Mouse (Mus musculus) neutrophil, adult 59 days (primary cell): ENCODE measurements around the gene Slfn5. TPM values are rescaled to one million over a fixed set of nuclear protein-coding genes. Genes with fewer than 3 reads are reported as not detected.

Experiments used
- total RNA-seq, 2 experiments: library from RNA; stranded (reverse); gene quantifications; 1 replicate in 1 of 2; 2 replicates in 1 of 2; pipeline ENCODE4 v1.2.4; 2023

The Slfn5 gene
- 10 to 100 TPM; 27.1 to 27.9 TPM for total RNA-seq

DNA sequence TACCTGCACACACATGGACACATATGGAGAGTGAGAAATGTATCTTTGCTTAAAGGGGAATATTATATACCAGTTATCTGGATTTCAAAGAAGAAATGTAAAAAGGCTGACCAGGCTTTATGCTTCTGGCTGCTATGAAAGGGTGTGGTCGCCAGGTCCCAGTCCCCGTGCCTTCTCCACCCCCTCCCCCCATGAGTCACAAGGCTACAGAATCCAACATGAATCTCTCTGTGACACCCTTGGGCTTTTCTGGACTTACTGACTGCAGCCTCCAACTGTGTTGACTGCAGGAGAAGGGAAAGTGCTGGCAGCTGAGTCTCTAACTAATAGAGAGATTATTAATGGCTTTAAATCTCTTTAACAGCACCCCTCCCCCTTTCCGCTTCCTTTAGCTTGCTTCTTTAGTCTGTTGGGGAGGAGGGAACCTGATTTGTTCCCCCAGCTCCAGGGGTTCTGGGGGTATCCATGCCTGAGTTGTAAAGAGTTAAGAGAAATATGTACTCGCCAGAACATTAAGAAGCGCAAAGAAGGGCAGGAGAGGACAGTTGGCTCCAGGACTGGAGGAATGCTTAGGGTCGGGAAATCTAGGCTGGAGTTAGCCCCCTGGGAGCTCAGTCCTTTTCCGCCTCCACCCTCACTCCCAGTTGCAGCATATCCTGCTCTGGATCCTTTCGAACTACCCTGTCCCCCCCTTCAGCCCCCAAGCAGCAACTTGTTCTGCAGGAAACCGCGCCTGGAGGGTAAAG lies at the start of gene Slfn5:
Slfn5 (plus strand) TSS at position 614 of the 746 bp plus-strand sequence.

DNA sequence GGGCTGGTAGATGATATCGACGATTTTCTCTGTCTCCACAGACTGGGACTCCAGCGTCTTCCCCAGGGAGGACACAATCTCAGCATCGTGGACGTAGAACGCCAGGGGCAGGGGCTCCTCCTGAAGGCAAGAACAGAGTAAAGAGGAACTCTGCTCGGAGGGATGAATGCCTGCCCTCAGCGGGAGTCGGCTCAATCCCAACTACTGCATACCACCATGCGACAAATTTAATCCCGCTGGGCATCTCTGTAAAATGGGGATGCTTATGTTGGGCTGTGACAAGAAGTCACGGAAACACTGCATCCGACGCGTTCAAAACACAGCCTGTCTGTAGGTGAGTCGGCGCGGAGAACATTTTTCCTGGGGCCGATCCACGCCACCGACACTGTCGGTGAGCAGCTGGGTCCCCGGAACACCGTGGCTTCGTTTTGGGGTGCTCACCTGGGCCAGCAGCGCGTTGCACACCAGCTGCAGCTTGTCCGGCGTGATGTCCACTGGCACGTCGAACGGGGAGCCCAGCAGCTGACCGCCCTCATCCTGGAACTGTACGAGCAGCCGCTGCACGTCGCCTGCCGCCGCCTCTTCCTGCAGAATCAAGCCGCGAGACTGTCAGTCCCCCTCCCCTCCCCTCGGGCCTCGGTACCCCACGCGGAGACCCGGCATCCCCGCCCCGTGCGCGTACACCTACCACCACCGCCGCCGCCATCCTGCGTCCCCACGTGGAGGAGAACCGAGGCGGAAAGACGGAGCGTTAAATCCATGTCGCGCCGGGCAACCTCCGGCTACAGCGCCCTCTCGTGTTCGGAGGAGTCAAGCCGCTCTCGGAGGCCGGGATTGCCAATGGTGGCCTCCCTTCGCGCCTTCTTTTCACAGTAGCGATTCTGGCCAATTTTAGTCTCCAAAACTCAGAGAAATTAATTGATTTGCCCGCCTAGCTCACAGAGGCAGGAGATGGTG lies 43.2 kb upstream of the Slfn5 start, which contains the start of gene Nle1:
Nle1 (minus strand) TSS at position 761 of the 957 bp plus-strand sequence.

DNA sequence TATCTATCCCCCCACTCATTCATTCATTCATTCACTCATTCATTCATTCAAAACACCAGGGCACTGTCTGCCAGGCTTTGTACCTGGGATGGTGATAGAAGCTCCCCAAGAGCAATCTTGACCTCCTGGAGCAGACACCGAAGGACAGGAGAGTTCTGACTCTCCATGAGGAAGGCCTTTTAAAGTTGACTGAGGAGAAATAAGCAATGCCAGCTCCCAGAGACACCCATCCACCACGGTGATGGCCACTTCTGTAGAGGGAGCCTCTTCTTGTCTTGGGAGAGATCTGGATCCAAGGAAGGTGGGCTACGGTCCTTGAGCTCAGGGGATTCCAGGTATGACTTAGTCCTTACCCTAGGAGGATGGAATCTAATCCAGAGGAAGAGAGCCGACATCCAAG lies 40.9 kb upstream of the Slfn5 start, which contains the start of gene Unc45b:
Unc45b (plus strand) TSS at position 301 of the 400 bp plus-strand sequence.

GRCm38 (mm10) chr11:82991469-82992166 lies 40.5 kb downstream of the Slfn5 start, which contains the start of gene Slfn9:
Gene Slfn9, minus strand, starts transcription at chr11:82991830.

Other genes with a start within 250 kb of the Slfn5 start
- gene Cct6b, start 187.0 kb upstream of the Slfn5 start, total RNA-seq: under 1 TPM; 0.31 to 0.33 TPM
- gene Zfp830, start 187.0 kb upstream of the Slfn5 start, total RNA-seq: 10 to 100 TPM; 28.5 to 29.1 TPM
- gene Lig3, start 170.2 kb upstream of the Slfn5 start, total RNA-seq: 10 to 100 TPM; 21.0 to 28.0 TPM
- gene Rffl, start 80.1 kb upstream of the Slfn5 start, total RNA-seq: 10 to 100 TPM; 59.8 to 67.6 TPM
- 10 to 100 TPM; 14.0 to 16.1 TPM for gene Rad51d, start 60.7 kb upstream of the Slfn5 start, total RNA-seq
- gene Fndc8, start 59.2 kb upstream of the Slfn5 start, total RNA-seq: not detected
- 10 to 100 TPM in 1 of 2 experiments, 1 to 10 TPM in 1; 8.2 to 10.9 TPM for gene Nle1, start 42.9 kb upstream of the Slfn5 start, total RNA-seq
- gene Unc45b, start 40.8 kb upstream of the Slfn5 start, total RNA-seq: under 1 TPM in 1 of 2 experiments, not detected in 1; 0.13 TPM
- gene Slfn9, start 40.5 kb downstream of the Slfn5 start, total RNA-seq: 10 to 100 TPM; 10.2 to 12.7 TPM
- gene Slfn8, start 69.5 kb downstream of the Slfn5 start, total RNA-seq: 10 to 100 TPM; 11.7 to 12.2 TPM
- 100 to 1,000 TPM; 344 to 353 TPM for gene Slfn2, start 113.8 kb downstream of the Slfn5 start, total RNA-seq
- 100 to 1,000 TPM; 117 to 118 TPM for gene Slfn1, start 165.5 kb downstream of the Slfn5 start, total RNA-seq
- gene Slfn4, start 223.8 kb downstream of the Slfn5 start, total RNA-seq: 100 to 1,000 TPM; 335 to 391 TPM
- 10 to 100 TPM; 43.7 to 48.5 TPM for gene Slfn3, start 240.0 kb downstream of the Slfn5 start, total RNA-seq